Mouse (Mus musculus): ENCODE measurements around the gene 1600014C10Rik. TPM values are rescaled to one million over a fixed set of nuclear protein-coding genes. Genes with fewer than 3 reads are reported as not detected.

1600014C10Rik gene
- total RNA-seq, 2 experiments from 2014 or later, result 17.4 to 20.6 TPM

Other genes with a start within 250 kb of the 1600014C10Rik start
- 10 to 100 TPM; 45.4 to 48.4 TPM for gene Uri1, start 159.7 kb upstream of the 1600014C10Rik start, total RNA-seq (2021)
- 10 to 100 TPM; 10.4 to 10.8 TPM for gene Ccne1, start 75.7 kb upstream of the 1600014C10Rik start, total RNA-seq (2021)
- gene Plekhf1, start 44.8 kb downstream of the 1600014C10Rik start, total RNA-seq (2021), result 1 to 10 TPM; 2.8 to 3.1 TPM
- gene Pop4, start 88.2 kb downstream of the 1600014C10Rik start, total RNA-seq (2021), result 10 to 100 TPM; 28.8 to 31.2 TPM

All from layer of hippocampus, postnatal 14 days (tissue).